Mouse (Mus musculus): ENCODE data around the gene Actr3b.

DNA sequence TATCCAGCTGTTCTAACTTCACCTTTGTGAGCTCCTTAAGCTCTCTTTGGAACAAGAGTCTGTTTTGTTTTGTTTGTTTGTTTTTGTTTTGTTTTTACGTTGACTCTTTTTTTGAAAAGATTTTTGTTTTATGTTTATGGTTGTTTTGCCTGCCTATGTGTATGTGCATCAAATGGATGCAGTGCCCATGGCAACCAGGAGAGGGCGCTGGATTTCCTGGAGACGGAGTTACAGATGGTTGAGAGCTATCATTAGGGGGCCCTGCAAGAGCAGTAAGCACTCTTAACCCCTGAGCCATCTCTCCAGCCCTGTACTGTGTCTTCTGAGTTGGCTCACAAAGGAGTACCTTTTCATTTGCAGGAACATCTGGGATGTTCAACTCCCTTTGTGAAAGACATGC lies 110.8 kb downstream of the Actr3b start:
- TF ChIP-seq CTCF (IDR thresholded peaks at IDR 0.05; ENCODE audit: control insufficient read depth, insufficient read depth, low read length): no peak
- no peak for TF ChIP-seq POLR2A (IDR thresholded peaks at IDR 0.05; ENCODE audit: borderline replicate concordance, control insufficient read depth, low read depth, low read length)
